Mouse (Mus musculus) T-helper 2 cell (primary cell): ENCODE data around the gene Arl15.

ENCODE experiments used
- in situ Hi-C: fragments of 300-600 bp; cut with MboI, MseI; formaldehyde crosslinking; loops from one replicate; pipeline ENCODE4 v1.15.1; 2025; ENCODE audit warnings: high pct_unique_total_duplicates

Gene Arl15

GRCm38 (mm10) chr13:113843901-113844300 lies 49.6 kb downstream of the Arl15 start:
- in situ Hi-C loops: loop anchor here (10.0 kb wide), 1 partner anchor 139 kb away; no protein-coding TSS in a partner anchor

DNA sequence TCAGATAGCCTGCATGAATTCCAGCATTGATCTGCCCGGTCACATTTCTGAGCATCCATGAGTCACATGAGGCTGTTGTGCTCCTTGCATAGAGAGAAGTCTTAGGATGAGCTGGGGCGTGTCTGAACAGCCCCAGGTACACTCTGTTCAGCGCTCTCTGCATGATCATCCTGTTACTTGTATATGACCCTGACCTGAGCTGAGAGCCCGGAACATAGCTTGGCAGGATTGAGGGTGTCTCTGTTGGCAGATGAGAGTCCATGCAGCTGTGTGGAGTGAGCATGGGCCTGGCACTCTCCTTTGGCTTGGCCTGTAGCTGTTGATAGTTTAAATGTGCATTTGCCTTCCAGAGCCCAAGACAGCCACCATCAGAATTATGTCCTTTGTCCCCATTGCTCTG lies 50.4 kb downstream of the Arl15 start:
- in situ Hi-C loops: loop anchor here (10.0 kb wide), 1 partner anchor 140 kb away; no protein-coding TSS in a partner anchor

DNA sequence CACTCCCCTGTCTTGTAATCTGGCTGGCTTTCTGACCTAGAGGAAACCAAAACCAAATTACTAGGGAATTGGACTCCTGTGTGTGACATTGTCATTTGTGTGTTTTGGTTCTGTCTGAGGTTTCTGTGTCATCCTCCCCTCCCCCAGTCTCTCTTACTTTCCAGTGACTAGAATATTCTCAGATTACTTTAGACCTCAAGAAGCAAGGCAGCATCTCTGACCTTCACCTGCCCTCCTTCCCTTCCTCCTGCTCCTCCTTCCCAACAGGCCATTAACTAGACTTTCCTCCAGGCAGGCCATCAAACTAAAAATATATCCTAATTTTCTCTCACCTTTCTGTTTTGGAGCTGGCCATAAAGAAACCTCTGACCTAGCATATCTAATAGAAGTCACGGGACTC lies 50.9 kb downstream of the Arl15 start:
- in situ Hi-C loops: loop anchor here (10.0 kb wide), 1 partner anchor 140 kb away; no protein-coding TSS in a partner anchor

DNA sequence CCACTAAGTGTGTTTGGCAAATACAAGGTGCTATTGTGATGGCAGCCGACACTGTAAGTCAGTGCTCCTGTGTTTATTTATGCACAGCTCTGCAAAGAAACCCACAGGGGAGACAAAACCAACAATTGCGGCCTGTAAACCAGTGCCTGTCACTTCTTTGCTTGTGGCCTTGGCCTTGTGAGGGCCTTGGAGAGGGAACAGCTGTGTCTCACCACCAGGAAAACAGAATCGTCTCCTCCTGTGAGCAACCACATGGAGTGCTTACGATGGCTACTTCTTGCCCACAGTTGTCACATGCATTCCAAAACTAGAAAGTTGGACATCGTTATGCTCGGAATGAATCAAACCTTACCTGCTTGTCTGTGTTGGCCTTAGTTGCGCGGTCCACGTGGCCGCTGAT lies 52.1 kb downstream of the Arl15 start:
- in situ Hi-C loops: loop anchor here (10.0 kb wide), 1 partner anchor 142 kb away; no protein-coding TSS in a partner anchor

DNA sequence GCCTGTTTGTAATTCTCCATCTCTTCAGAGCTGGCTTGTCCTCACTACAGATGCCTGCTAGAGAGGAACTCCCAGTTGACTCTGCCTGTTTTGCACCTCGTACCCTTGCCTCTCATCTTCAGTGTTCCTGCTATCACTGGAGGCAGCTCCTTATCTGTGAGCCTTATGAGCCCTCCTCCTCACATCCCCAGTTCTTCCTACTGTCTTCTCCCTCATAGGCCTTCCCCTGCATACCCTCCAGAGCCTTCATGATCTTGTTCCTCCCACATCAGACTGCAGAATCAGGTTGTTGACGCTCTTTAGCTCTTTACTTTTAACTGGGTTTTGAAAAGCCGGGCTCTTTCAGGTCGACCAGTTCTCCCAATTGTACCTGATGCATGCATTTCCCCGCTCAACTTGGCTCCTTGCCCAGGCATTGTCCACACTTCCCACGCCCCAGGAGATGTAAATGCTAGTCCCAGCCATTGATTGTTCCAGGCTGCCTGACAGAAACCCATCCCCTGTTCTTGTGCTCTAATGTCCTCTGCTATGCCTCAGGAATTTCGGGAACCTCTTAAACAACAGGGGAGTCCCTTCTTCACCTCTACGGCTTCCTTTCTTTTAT lies 56.2 kb downstream of the Arl15 start:
- in situ Hi-C loops: loop anchor here (25.0 kb wide), 1 partner anchor 1112 kb away; no protein-coding TSS in a partner anchor

GRCm38 (mm10) chr13:113851602-113852375 lies 57.5 kb downstream of the Arl15 start:
- in situ Hi-C loops: loop anchor here (25.0 kb wide), 1 partner anchor 1111 kb away; no protein-coding TSS in a partner anchor

GRCm38 (mm10) chr13:113852376-113852666 lies 58.0 kb downstream of the Arl15 start:
- in situ Hi-C loops: loop anchor here (25.0 kb wide), 1 partner anchor 1110 kb away; no protein-coding TSS in a partner anchor

DNA sequence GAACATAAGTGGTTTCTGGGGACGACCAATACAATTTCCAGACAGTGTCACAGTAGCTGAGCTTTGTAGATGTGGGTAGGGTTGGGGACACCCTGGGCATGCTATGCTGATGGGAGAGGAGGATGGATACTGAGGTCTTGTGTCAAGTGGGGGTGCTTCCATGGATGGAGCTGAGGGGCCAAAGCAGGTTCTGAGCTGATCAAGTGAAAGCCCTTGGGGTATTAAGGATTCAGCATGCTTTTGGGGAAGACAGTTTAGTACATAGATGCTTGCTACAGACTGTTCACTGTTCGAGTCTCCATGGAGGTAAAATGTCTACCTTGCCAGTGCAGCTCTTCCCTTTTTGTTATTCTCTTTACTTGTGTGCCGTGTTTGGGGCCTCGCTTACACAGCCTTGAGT lies 59.8 kb downstream of the Arl15 start:
- in situ Hi-C loops: loop anchor here (25.0 kb wide), 1 partner anchor 1108 kb away; no protein-coding TSS in a partner anchor

GRCm38 (mm10) chr13:113854551-113855312 lies 60.4 kb downstream of the Arl15 start:
- in situ Hi-C loops: loop anchor here (25.0 kb wide), 1 partner anchor 1108 kb away; no protein-coding TSS in a partner anchor

DNA sequence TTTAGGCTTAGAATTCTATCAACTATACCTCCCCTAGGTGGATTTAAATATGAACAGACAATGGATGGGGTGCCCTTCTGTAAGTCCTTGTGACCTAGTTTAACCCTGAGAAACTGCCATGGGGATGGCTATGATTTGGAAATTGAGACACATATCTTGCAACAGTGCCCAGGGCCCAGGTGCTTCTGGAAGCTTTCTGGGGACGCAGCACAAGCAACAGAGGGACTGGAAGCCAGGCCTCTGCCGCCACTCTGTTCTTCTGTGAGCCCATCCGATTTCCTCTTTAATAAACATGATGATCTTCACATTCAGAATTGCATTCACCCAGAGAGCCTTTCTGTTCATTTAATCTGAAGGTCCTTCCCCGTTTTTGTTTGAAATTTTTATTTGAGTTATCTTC lies 62.6 kb downstream of the Arl15 start:
- in situ Hi-C loops: loop anchor here (25.0 kb wide), 1 partner anchor 1105 kb away; no protein-coding TSS in a partner anchor

GRCm38 (mm10) chr13:113858667-113859391 lies 64.5 kb downstream of the Arl15 start:
- in situ Hi-C loops: loop anchor here (25.0 kb wide), 1 partner anchor 1103 kb away; no protein-coding TSS in a partner anchor

GRCm38 (mm10) chr13:113859392-113859776 lies 65.1 kb downstream of the Arl15 start:
- in situ Hi-C loops: loop anchor here (25.0 kb wide), 1 partner anchor 1103 kb away; no protein-coding TSS in a partner anchor

DNA sequence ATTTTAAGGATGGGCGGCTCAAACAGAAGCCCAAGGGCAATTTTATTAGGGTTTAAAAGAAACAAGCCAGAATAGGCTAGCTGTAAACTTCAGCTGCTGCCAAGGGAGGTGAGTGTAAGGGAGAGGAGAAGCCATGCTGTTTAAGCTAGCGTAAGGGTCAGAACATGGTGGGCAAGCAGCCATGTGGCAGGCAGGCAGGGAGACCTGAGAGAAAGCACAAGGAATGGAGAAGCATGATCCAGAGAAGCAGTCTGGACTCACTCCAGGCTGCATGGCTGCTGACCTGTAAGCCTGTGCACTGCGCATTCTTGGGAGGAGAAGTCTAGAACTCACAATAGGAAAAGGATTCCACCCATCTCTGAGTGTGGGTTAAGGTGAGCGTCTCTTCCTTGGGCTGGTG lies 66.5 kb downstream of the Arl15 start:
- in situ Hi-C loops: loop anchor here (25.0 kb wide), 1 partner anchor 1101 kb away; no protein-coding TSS in a partner anchor

GRCm38 (mm10) chr13:113861231-113861630 lies 66.9 kb downstream of the Arl15 start:
- in situ Hi-C loops: loop anchor here (25.0 kb wide), 1 partner anchor 1101 kb away; no protein-coding TSS in a partner anchor

DNA sequence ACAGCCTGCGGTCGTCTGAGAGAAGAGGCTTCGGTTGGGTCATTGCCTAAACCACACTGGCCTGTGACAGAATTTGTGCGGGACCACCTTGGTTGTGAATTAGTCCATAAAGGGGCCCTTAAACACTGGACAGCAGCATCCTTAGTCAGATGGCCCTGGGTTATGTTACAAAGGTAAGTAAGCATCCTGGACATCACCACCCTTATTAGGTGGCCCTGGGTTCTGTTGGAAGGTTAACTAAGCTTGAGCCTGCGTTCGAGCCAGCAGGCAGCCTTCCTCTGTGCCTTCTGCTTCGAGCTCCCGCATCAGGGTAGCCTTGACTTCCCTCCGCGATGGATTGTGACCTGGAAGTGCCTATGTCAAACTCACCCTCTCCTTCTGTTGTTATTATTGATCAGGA lies 68.6 kb downstream of the Arl15 start:
- in situ Hi-C loops: loop anchor here (25.0 kb wide), 1 partner anchor 1099 kb away; no protein-coding TSS in a partner anchor

DNA sequence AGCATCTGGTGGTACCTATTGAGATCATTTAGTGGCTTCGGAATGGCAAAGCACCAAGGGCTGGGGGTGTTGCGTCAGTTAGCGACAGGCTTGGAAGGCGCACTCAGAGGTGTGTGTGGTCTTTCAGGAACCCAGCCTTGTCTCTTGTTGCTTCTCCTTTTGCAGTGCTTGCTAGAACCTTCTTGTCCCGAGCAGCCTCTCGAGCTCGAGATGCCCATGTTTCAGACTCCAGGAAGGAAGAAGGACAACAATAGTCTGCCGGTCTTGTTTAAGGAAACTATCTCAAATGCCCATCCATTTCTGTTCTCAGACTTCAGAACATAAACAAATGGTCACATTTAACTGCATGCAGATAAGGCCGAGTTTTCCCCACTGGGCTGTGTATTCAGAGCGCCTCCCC lies 69.4 kb downstream of the Arl15 start:
- in situ Hi-C loops: loop anchor here (25.0 kb wide), 1 partner anchor 1099 kb away; no protein-coding TSS in a partner anchor

DNA sequence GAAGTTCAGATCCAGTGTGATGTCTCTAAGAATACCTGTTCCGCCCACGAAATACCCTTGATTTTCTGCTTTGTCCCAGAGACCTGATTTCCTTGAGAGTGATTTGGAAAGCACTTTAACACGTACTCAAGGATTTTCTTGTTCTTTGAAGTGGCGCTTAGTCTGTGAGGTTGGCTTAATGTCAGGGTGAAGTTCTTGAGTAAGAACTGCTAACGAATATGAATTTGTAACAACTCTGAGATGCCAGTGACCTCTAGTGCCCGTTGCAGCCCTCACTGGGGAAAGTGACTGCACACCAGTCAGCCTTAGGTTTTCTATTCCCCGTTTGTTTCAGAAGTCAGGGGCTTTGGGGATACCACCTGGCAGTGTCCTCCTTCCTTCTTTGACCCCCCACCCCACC lies 70.0 kb downstream of the Arl15 start:
- in situ Hi-C loops: loop anchor here (25.0 kb wide), 1 partner anchor 1098 kb away; no protein-coding TSS in a partner anchor

DNA sequence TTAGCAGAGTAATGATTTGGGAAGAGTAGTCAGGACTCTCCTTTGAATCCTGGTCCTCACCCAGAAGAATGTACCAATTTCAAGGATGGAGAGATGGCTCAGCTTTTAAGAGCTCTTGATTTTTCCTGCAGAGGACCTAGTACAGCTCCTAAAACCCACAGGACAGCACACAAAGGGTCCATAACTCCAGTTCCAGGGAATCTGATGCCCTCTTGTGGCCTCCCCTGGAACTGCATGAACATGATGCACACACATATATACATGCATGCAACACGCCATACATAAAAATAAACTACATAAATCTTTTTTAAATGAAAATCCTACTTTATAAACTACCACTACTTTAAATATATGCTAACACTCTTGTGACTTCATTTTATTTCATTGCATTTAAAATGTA lies 70.6 kb downstream of the Arl15 start:
- in situ Hi-C loops: loop anchor here (5.0 to 25.0 kb wide), 3 partner anchors 173 to 1097 kb away; no protein-coding TSS in a partner anchor

- in situ Hi-C loops: loop anchor here (5.0 to 25.0 kb wide), 3 partner anchors 173 to 1097 kb away; no protein-coding TSS in a partner anchor
Measured at GRCm38 (mm10) chr13:113865378-113865777, 71.1 kb downstream of the Arl15 start.

DNA sequence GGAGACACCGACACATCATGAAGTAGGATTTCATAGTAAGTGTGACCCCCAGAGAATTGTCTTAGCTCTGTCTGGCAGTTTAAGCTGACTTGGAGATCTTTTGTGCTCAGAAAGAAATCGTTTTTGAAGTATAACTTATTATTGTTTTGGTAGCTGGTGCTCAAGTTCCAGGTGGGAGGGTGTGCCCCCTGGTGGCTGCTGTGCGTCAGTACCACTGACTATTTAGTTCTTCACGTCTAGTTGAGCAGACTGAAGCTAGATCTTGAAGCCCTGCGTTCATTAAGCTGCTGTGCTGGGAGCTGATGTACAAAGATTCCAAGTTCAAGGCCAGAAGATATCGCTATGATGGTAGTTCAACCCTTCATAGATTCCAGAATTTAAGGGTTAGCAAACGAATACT lies 71.5 kb downstream of the Arl15 start:
- in situ Hi-C loops: loop anchor here (5.0 to 25.0 kb wide), 3 partner anchors 174 to 1096 kb away; no protein-coding TSS in a partner anchor
